Mouse (Mus musculus) midbrain, postnatal 0 days (tissue): Measurements from ENCODE around the gene Rbmxl1. TPM values are rescaled to one million over a fixed set of nuclear protein-coding genes. Genes with fewer than 3 reads are reported as not detected.
"Not testable (repeated sequence)": the region's sequence is repeated elsewhere in the genome, so short reads cannot be mapped to it uniquely, and the experiment has no call there.

Source experiments
- ATAC-seq: fragments of 200-750 bp; cut with Nextera tagmentation; 2 replicates; pipeline ENCODE4 v1.8.0; 2017; ENCODE audit warnings: moderate number of reproducible peaks, mild to moderate bottlenecking, moderate TSS enrichment, moderate library complexity; ENCODE audit not compliant: low FRiP score
- DNase-seq: peaks from one replicate; pipeline ENCODE4 v3.0.0-alpha.2; 2015; ENCODE audit warnings: low spot score
- H3K27ac ChIP-seq: fragments of 300-500 bp; sonication (generic); 2 replicates; pipeline ENCODE4 v1.5.1; 2014; ENCODE audit warnings: low read depth, mild to moderate bottlenecking, low read length, mixed read lengths
- H3K27me3 ChIP-seq: fragments of 300-500 bp; sonication (generic); 2 replicates; pipeline ENCODE4 v1.6.1; 2014; ENCODE audit warnings: low read length, control low read depth, mixed read lengths; ENCODE audit not compliant: insufficient read depth
- H3K36me3 ChIP-seq: fragments of 300-500 bp; sonication (generic); 2 replicates; pipeline ENCODE4 v1.6.1; 2014; ENCODE audit warnings: low read length, control low read depth, mixed read lengths; ENCODE audit not compliant: insufficient read depth
- H3K4me1 ChIP-seq: fragments of 300-500 bp; sonication (generic); 2 replicates; pipeline ENCODE4 v1.6.1; 2014; ENCODE audit warnings: mild to moderate bottlenecking, control low read depth, antibody characterized with exemption, low read length, mixed read lengths; ENCODE audit not compliant: insufficient read depth
- H3K4me2 ChIP-seq: fragments of 300-500 bp; sonication (generic); 2 replicates; pipeline ENCODE4 v1.6.1; 2014; ENCODE audit warnings: low read depth, mild to moderate bottlenecking, low read length, mixed read lengths; ENCODE audit not compliant: poor library complexity, severe bottlenecking
- H3K4me3 ChIP-seq: fragments of 300-500 bp; sonication (generic); 2 replicates; pipeline ENCODE4 v1.5.1; 2014; ENCODE audit warnings: low read depth, mild to moderate bottlenecking, low read length, moderate library complexity
- H3K9ac ChIP-seq: fragments of 300-500 bp; sonication (generic); replicated peaks from 2 replicates; pipeline ENCODE4 v1.6.1; 2014; ENCODE audit warnings: mild to moderate bottlenecking, low read length, moderate library complexity, mixed read lengths; ENCODE audit not compliant: poor library complexity, severe bottlenecking
- H3K9me3 ChIP-seq: fragments of 300-500 bp; sonication (generic); 2 replicates; pipeline ENCODE4 v1.6.1; 2016; ENCODE audit warnings: low read length, control low read depth
- CTCF ChIP-seq: IDR thresholded peaks from 2 replicates; pipeline ENCODE4 v1.5.1; 2016; ENCODE audit warnings: antibody characterized with exemption, mild to moderate bottlenecking
- WGBS: fragments of 180-500 bp; shearing (Covaris S2); extraction: QIAGEN DNeasy Blood & Tissue Kit; methylation state at CpG from one replicate; pipeline ENCODE4 v1.1.7; 2014; 5-methylcytosine and 5-hydroxymethylcytosine counted together
- polyA plus RNA-seq: library from polyadenylated mRNA; unstranded; fragments of >200 nt; fragmentation: Nextera tagmentation; extraction: Ambion mirVana; gene quantifications from 2 replicates; pipeline ENCODE4 v1.2.1, GENCODE M21; 2015
- total RNA-seq: library from RNA; depleted of rRNA; stranded (reverse); fragments of >200 nt; gene quantifications from 2 replicates; pipeline ENCODE4 v1.2.3, GENCODE M21; 2014; rRNA removed

The Rbmxl1 gene
- 67.8 and 94.2 TPM in 2 replicates for total RNA-seq
- polyA plus RNA-seq = 139 and 141 TPM in 2 replicates

DNA sequence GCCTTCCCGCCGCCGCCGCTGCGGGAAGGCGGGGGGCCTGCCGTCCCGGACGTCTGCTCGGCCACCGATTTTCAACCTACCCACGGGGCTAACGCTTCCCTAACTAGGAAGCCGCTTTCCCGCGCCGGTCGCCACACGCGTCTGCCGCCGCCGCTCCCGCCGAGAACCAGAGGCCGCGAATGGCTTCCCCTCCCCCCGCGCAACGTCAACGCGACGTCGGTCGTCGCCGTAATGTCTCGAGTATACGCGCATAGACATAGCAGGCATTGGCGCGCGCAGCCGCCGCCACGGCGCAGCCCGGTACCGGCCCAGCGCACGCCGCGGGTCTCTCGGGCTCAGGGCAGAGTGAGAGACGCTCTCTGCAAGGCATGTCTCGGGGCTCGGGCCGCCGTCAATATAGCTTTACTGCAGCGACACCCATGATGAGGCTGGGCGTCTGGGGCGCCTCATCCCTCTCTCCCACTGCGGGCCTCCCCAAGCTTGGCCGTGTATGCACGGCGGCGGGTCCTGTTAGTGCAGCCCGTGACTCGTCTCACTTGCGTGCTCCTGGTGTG is at the start of gene Rbmxl1:
Gene Rbmxl1, minus strand, starts transcription at position 180 of the 554 bp plus-strand sequence.
- H3K27me3 ChIP-seq = no peaks in the 10 kb centered on the region
- no peaks in the 10 kb centered on the region for H3K36me3 ChIP-seq
- H3K4me2 ChIP-seq = peak within 1 kb of the TSS; percentile 89
- H3K9me3 ChIP-seq = no peaks in the 10 kb centered on the region
- WGBS = 2% methylated on average over 57 of the region's 70 CpGs
- peak within 1 kb of the TSS; percentile 97 for H3K9ac ChIP-seq
- H3K27ac ChIP-seq = peak within 1 kb of the TSS; percentile 99
- TF ChIP-seq CTCF = no peak; the same call in none of the 2 replicates
- H3K4me3 ChIP-seq = peak within 1 kb of the TSS; percentile 94
- ATAC-seq (peak; percentile 94), DNase-seq (peak; percentile 90)
- no peaks in the 10 kb centered on the region for H3K4me1 ChIP-seq

DNA sequence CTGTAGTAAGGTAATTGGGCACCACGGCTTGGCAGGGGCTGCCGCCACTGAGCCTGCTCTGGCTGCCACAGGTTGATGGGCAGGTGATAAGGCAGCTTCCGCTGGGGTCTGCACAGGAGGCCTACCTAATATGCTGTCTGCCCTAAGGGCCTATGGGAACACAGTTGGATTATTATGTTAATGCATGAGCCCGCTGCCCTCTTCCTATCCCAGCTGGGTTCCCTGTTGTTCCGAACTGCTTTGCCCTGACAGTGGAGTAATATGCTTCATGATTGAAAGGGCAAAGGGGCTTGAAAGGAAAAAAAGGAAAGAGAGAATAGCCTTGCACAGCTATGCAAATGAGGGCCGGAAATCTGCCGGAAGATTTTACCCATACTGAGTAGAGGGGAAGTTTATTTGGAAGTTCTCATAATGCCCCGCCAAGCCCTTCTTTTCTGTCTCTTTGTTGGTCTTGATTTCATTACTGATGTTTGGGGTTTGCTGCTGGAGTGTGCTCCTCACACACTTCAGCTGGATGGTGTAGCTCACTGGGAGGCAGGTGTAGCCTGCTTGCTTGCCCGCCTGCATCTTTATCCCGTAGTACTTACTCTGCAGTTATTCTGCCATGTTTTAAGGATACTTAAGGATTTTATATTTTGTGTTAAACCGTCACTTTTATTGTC is 48.2 kb upstream of the Rbmxl1 start:
- DNase-seq (peak; percentile 32), ATAC-seq (peak; percentile 39; the same call in 1 of the 2 replicates)
- peaks cover 9% of the 10 kb centered on the region; the same call in 1 of the 2 replicates for H3K4me1 ChIP-seq
- no peaks in the 10 kb centered on the region for H3K36me3 ChIP-seq
- H3K4me2 ChIP-seq = no peak overlapping the region
- no peaks in the 10 kb centered on the region for H3K9me3 ChIP-seq
- H3K4me3 ChIP-seq = no peak overlapping the region
- WGBS = 27% methylated on average over 11 of the region's 11 CpGs
- H3K27me3 ChIP-seq = no peaks in the 10 kb centered on the region
- H3K27ac ChIP-seq = no peak overlapping the region
- H3K9ac ChIP-seq = no peak overlapping the region
- TF ChIP-seq CTCF = no peak

DNA sequence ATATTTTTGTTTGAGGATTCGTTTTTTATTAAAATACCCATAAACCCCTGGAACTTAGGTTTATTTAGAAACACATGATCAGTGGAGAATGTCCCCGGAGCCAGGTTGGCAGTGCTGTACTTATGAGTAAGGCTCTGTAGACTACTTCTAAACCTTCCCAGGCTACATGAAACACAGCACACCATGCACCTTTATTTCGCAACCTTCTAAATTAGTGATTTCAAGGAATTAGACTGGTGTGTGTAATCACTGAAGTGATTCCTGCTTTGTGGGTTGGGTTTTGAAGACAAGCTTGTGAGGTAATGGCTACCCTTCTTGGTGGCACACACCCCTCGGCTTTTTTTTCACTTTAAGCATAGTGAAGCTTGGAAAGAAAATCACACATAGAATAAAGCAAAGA is 47.1 kb upstream of the Rbmxl1 start:
- H3K9me3 ChIP-seq = no peaks in the 10 kb centered on the region
- peaks cover 9% of the 10 kb centered on the region; the same call in 1 of the 2 replicates for H3K4me1 ChIP-seq
- no peak overlapping the region for H3K9ac ChIP-seq
- no peak overlapping the region for H3K4me3 ChIP-seq
- ATAC-seq = no peak
- DNase-seq = no peak
- no peaks in the 10 kb centered on the region for H3K36me3 ChIP-seq
- WGBS = 93% methylated on average over 4 of the region's 4 CpGs
- no peaks in the 10 kb centered on the region for H3K27me3 ChIP-seq
- TF ChIP-seq CTCF = no peak
- H3K27ac ChIP-seq = no peak overlapping the region
- H3K4me2 ChIP-seq = no peak overlapping the region

DNA sequence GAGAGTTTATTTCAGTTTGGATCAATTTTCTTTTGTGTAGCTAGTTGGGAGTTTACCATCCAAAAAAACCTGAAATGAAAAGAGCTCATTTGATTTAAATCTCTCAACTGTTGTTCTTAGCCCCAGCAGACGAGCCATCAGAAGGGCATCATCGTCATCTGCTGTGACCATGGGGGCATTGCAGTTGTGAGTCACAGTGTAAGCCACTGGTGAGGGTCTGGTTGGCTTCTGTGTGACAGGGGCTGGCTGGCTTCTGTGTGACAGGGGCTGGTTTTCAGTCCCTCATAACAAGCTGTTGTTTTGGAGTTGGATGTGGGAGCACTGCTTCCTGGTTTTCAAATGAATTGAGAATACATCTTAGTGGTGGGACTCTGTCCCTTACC is 42.0 kb upstream of the Rbmxl1 start:
- TF ChIP-seq CTCF = peak; percentile 20; the same call in 1 of the 2 replicates
- no peak for ATAC-seq

DNA sequence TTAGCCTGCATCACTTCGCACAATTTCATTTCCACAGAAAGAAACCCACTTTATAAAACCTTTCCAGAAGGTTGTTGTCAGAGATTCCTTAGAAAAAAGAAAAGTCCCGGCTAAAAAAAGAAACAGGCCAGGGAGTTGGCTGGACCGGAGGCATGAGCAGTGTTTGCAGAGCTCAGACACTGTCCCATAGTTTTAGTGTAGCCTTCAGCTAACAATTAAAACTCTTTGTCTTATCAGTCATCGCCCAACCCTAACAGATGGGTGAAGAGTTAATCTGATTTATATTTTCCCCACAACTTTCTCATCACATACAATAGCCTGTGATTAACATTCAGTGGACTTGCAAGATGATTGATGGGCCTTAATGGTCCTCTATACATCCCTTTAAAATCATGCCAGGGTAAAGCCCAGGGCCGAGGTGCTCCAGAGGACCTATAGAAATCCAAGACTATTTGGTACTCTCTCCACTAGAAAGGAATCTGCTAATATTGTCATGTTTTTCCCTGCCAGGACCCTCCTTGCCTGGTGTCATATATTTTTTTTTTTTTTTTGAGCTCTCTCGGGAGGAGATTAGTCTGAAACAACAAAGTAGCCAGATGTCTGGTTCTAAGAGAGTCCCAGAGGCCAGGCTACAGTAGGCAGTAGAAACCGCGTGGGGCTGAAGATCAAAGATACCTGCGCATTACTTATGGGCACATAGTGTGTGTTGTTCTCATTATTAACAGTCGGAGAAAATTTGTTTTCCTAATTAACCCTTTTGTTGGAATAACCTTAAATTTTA is 41.5 kb upstream of the Rbmxl1 start:
- no peak overlapping the region for H3K4me3 ChIP-seq
- ATAC-seq = peak; percentile 31; the same call in 1 of the 2 replicates
- no peaks in the 10 kb centered on the region for H3K27me3 ChIP-seq
- TF ChIP-seq CTCF = no peak
- H3K36me3 ChIP-seq = no peaks in the 10 kb centered on the region
- WGBS = 23% methylated on average over 10 of the region's 10 CpGs
- peaks cover 2% of the 10 kb centered on the region; the same call in 1 of the 2 replicates for H3K4me1 ChIP-seq
- H3K9ac ChIP-seq = no peak overlapping the region
- H3K27ac ChIP-seq = no peak overlapping the region
- no peak overlapping the region for H3K4me2 ChIP-seq
- DNase-seq = peak; percentile 23
- no peaks in the 10 kb centered on the region for H3K9me3 ChIP-seq

More for the DNA sequence above, 42.0 kb upstream of the Rbmxl1 start:
- WGBS = 27% methylated on average over 2 of the region's 2 CpGs
- H3K4me3 ChIP-seq = no peak overlapping the region
- peak; percentile 12 for DNase-seq
- H3K27me3 ChIP-seq = no peaks in the 10 kb centered on the region
- H3K4me1 ChIP-seq = peaks cover 2% of the 10 kb centered on the region; the same call in 1 of the 2 replicates
- no peaks in the 10 kb centered on the region for H3K36me3 ChIP-seq
- H3K9ac ChIP-seq = no peak overlapping the region
- H3K4me2 ChIP-seq = no peak overlapping the region
- no peak overlapping the region for H3K27ac ChIP-seq
- no peaks in the 10 kb centered on the region for H3K9me3 ChIP-seq

DNA sequence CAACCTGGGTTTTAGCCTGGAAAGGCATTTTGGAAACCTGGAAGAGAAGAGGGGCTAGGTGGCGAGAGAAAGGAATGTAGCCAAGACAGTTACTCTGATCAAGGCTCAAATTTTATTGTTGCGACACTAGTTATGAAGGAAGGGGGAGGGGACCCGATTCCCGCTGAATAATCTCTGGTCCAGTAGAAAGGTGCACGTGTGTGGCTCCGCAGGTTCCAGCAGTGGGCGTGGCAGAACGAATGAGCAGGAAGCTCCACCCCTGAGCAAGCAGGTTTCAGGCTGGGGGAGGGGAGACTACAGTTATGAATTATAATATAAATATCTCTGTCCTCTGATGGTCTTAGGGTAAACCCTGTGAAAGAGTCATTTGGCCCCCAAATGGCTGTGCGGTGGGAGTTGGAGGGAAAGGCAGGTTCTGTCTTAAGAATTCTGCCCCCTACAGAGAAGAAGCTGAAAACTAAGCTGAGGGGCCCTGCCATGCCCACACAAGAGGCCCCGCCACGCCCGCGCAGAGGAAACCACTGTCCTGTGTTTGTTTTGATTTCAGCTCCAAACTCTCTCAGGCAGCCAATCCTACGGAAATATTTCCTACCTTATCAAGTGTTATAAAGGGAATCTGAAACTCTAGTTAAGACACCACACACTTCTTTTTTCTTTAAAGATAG is 36.6 kb upstream of the Rbmxl1 start:
- not testable (repeated sequence) for H3K4me3 ChIP-seq, H3K9me3 ChIP-seq, H3K27ac ChIP-seq, DNase-seq, H3K27me3 ChIP-seq, H3K9ac ChIP-seq, H3K36me3 ChIP-seq, H3K4me1 ChIP-seq, H3K4me2 ChIP-seq, ATAC-seq
- 54% methylated on average over 6 of the region's 14 CpGs for WGBS
